Comparison of ENCODE assay signal across 35 mouse cellular contexts in the genomic region with DNA sequence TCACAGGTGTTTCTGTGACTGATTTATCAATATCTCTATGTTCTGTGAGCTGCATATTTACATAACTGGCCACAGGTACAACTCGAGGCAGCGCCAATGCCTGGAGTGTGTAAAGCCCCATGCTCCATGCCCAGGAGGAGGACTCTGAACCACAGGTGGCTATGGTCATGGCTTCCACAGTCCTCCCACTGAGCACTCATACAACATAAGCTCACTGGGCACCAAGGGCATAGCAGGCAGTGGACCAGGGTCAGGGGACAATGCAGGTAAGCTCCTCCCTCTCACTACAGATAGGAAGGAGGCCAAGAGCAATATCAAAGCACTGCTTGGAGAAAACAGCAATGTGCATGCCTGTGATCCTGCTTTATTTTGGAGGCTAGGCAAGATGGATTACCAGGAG. TPM values are rescaled to one million over a fixed set of nuclear protein-coding genes. Genes with fewer than 3 reads are reported as not detected.
"Had no signal": no experiment of that assay in that cellular context is flagged by ENCODE, and none has a peak within 500 bp of the region (broad histone marks: within the 10 kb centered on the region; RNA-seq: fewer than 3 reads in every experiment).

No protein-coding gene starts in this region.

- H3K4me2 ChIP-seq: limb, embryonic 12.5 days; limb, embryonic 13.5 days; limb, embryonic 15.5 days; liver, embryonic 11.5 days; liver, embryonic 12.5 days; liver, embryonic 13.5 days; liver, embryonic 15.5 days; lung, embryonic 14.5 days; lung, embryonic 15.5 days; midbrain, embryonic 11.5 days; midbrain, embryonic 12.5 days; midbrain, embryonic 13.5 days; midbrain, embryonic 15.5 days; neural tube, embryonic 12.5 days had no signal

- DNase-seq: left cerebral cortex, postnatal 4 days; liver; liver, embryonic 13.5 days; lung, adult 18-20 months; lung, adult 2 months; lung, embryonic 14.5 days; lung, postnatal 10 days; lung, postnatal 14 days; lung, postnatal 36 days; lung, postnatal 4 days; midbrain, embryonic 14.5 days had no signal

- H3K9ac ChIP-seq: limb, embryonic 12.5 days; limb, embryonic 13.5 days; limb, embryonic 15.5 days; liver, embryonic 12.5 days; liver, embryonic 13.5 days; liver, embryonic 14.5 days; liver, embryonic 15.5 days; lung, embryonic 14.5 days; lung, embryonic 15.5 days; midbrain, embryonic 12.5 days; midbrain, embryonic 13.5 days; midbrain, embryonic 15.5 days; neural tube, embryonic 12.5 days had no signal

- H3K27me3 ChIP-seq: limb, embryonic 12.5 days; limb, embryonic 13.5 days; limb, embryonic 15.5 days; liver, embryonic 12.5 days; liver, embryonic 13.5 days; liver, embryonic 15.5 days; lung, embryonic 15.5 days; megakaryocyte, embryonic 14.5 days; midbrain, embryonic 12.5 days; midbrain, embryonic 13.5 days; midbrain, embryonic 15.5 days; neural tube, embryonic 12.5 days had no signal

- H3K9me3 ChIP-seq: limb, embryonic 10.5 days; limb, embryonic 12.5 days; limb, embryonic 13.5 days; limb, embryonic 15.5 days; liver, embryonic 12.5 days; liver, embryonic 13.5 days; liver, embryonic 15.5 days; lung, embryonic 15.5 days; megakaryocyte, embryonic 14.5 days; midbrain, embryonic 10.5 days; midbrain, embryonic 12.5 days; midbrain, embryonic 13.5 days; midbrain, embryonic 15.5 days; neural tube, embryonic 12.5 days had no signal

- H3K27ac ChIP-seq: left cerebral cortex, adult 2 months; limb, embryonic 10.5 days; limb, embryonic 12.5 days; limb, embryonic 13.5 days; limb, embryonic 15.5 days; liver, embryonic 12.5 days; liver, embryonic 13.5 days; liver, embryonic 14.5 days; liver, embryonic 15.5 days; lung, embryonic 15.5 days; macrophage; midbrain, embryonic 10.5 days; midbrain, embryonic 12.5 days; midbrain, embryonic 13.5 days; midbrain, embryonic 15.5 days; neural tube, embryonic 12.5 days had no signal

- H3K4me1 ChIP-seq: limb, embryonic 10.5 days; limb, embryonic 12.5 days; limb, embryonic 13.5 days; limb, embryonic 15.5 days; liver, embryonic 12.5 days; liver, embryonic 13.5 days; liver, embryonic 15.5 days; lung, embryonic 15.5 days; megakaryocyte, embryonic 14.5 days; midbrain, embryonic 12.5 days; midbrain, embryonic 13.5 days; midbrain, embryonic 15.5 days; neural tube, embryonic 12.5 days had no signal

- H3K4me3 ChIP-seq: left cerebral cortex, adult 2 months; limb, embryonic 10.5 days; limb, embryonic 12.5 days; limb, embryonic 13.5 days; limb, embryonic 15.5 days; liver, embryonic 12.5 days; liver, embryonic 13.5 days; liver, embryonic 15.5 days; lung, embryonic 15.5 days; megakaryocyte, embryonic 14.5 days; midbrain, embryonic 10.5 days; midbrain, embryonic 12.5 days; midbrain, embryonic 13.5 days; midbrain, embryonic 15.5 days; myocyte; neural tube, embryonic 12.5 days had no signal

- ATAC-seq: liver, embryonic 12.5 days; lung, postnatal 0 days; midbrain, embryonic 13.5 days; midbrain, embryonic 15.5 days; midbrain, embryonic 16.5 days had no signal

RNA-seq across cellular contexts. Expression of a gene that starts 38.3 kb away (rescaled TPM):
- total RNA-seq: megakaryocyte progenitor cell, adult 5-6 weeks; megakaryocyte, adult 5-6 weeks; megakaryocyte-erythroid progenitor cell, adult 5-6 weeks had no signal
- polyA plus RNA-seq: macrophage had no signal
